Mouse (Mus musculus): ENCODE results near the gene Eid1. TPM values are rescaled to one million over a fixed set of nuclear protein-coding genes. Genes with fewer than 3 reads are reported as not detected.

Gene Eid1
- polyA plus RNA-seq, 1 experiment, result not detected

DNA sequence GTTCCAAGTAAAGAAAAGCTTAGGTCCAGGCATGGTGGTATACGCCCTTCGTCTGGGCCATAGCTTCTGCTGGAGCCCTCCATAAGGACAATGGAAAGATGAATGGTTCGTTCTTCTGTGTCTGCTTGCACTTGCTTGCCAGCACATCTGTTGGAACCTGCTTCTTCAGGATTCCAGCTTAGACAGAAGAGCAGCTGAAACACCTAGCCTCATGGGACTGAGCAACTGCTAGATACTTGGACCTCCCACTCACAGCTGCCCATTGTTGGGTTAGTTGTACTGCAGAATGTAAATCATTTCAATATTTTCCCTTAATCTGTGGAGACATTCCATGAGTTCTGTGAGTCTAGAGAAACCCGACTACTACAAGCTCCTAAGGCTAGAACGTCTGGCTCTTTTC lies 22.9 kb upstream of the Eid1 start:
- TF ChIP-seq POLR2A (IDR thresholded peaks at IDR 0.05; ENCODE audit: insufficient read depth, low read depth, low read length) (no peak), CTCF (IDR thresholded peaks at IDR 0.05; ENCODE audit: insufficient read depth, low read depth, low read length) (no peak)
- H3K4me3 ChIP-seq (ENCODE audit: insufficient read depth, low read depth, low read length), result no peak overlapping the region
- no peak overlapping the region for H3K27ac ChIP-seq (ENCODE audit: insufficient read depth, low read depth, low read length)
- 93% methylated on average over 5 of the region's 5 CpGs for WGBS
- no peaks in the 10 kb centered on the region for H3K4me1 ChIP-seq (ENCODE audit: control insufficient read depth, insufficient read depth, low read length)

DNA sequence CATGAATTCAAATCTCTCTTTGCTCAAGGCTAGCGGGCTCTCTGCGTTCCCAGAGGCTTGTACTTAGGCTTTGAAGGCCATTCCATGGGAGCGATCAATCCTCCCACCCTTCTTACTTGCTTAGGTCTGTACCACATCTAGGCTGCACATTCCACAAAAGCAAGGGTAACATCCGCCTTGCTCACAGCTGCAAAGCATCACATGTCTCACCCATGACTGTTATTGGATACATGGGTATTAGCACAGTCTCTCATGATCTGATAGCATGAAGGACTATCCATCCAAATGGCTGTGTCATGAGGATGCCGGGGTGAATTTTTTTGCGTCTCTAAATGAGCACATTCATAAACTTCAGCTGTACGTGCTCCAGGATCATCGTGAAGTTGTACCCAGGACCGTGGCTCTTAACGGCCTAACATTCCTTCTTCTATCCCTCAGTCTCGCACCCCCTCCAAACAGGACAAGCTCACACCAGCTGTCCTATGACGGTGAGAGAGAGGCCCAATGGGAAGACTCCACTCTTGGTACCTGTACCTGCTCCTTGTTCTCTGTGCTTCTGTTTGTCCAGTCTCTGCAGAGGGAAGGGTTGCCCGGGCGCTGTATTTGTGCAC lies 22.0 kb upstream of the Eid1 start:
- TF ChIP-seq CTCF (IDR thresholded peaks at IDR 0.05; ENCODE audit: insufficient read depth, low read depth, low read length), result no peak
- no peak for TF ChIP-seq POLR2A (IDR thresholded peaks at IDR 0.05; ENCODE audit: insufficient read depth, low read depth, low read length)
- WGBS, result 97% methylated on average over 14 of the region's 14 CpGs
- H3K27ac ChIP-seq (ENCODE audit: insufficient read depth, low read depth, low read length), result no peak overlapping the region
- H3K4me3 ChIP-seq (ENCODE audit: insufficient read depth, low read depth, low read length), result no peak overlapping the region
- H3K4me1 ChIP-seq (ENCODE audit: control insufficient read depth, insufficient read depth, low read length), result no peaks in the 10 kb centered on the region

DNA sequence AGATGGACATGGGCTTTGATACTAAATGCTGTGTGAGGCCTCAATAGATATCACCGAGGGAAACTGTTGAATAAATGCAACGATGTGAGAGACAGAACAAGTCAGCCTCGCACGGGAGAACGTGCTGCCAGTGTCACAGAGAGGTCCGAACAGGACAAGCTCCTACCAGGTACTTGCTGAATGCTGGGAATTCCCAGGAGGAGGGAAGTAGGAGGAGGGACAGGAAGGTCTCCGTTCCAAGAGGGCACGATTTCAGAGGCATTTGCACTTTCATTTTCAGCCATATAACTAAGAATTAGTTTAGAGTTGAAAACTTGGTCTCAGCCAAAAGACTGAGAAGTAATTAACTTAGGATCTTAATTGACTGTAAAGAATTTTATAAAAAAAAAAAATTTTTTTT lies 21.3 kb upstream of the Eid1 start:
- Histone ChIP-seq H3K4me1 (ENCODE audit: control insufficient read depth, insufficient read depth, low read length) (no peaks in the 10 kb centered on the region), H3K4me3 (ENCODE audit: insufficient read depth, low read depth, low read length) (no peak overlapping the region), H3K27ac (ENCODE audit: insufficient read depth, low read depth, low read length) (no peak overlapping the region)
- WGBS, result 72% methylated on average over 8 of the region's 8 CpGs
- no peak for TF ChIP-seq POLR2A (IDR thresholded peaks at IDR 0.05; ENCODE audit: insufficient read depth, low read depth, low read length)
- TF ChIP-seq CTCF (IDR thresholded peaks at IDR 0.05; ENCODE audit: insufficient read depth, low read depth, low read length), result no peak

DNA sequence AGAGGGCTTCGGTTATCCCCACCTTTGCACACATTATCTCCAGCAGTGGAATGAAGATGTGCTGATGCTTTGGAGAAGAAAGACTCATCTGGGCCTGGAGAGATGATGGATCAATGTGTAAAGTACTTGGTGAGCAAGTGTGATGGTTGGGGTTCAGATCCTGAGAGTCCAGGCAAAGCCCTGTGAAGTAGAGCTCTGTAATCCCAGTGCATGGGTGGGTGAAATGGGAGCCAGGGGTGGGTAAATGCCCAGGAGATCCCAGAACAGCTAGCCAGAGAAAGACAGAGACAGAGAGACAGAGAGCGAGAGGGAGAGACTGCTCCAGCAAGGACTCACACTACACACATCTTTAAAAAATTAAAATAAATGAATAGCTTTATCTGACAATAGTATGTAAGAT lies 19.6 kb upstream of the Eid1 start:
- 93% methylated on average over 2 of the region's 2 CpGs for WGBS
- H3K27ac ChIP-seq (ENCODE audit: insufficient read depth, low read depth, low read length), result no peak overlapping the region

GRCm38 (mm10) chr2:125655391-125655790 lies 17.5 kb upstream of the Eid1 start:
- no peak for TF ChIP-seq POLR2A (IDR thresholded peaks at IDR 0.05; ENCODE audit: insufficient read depth, low read depth, low read length)
- no peak for TF ChIP-seq CTCF (IDR thresholded peaks at IDR 0.05; ENCODE audit: insufficient read depth, low read depth, low read length)
- Histone ChIP-seq H3K4me3 (ENCODE audit: insufficient read depth, low read depth, low read length) (no peak overlapping the region), H3K4me1 (ENCODE audit: control insufficient read depth, insufficient read depth, low read length) (no peaks in the 10 kb centered on the region), H3K27ac (ENCODE audit: insufficient read depth, low read depth, low read length) (no peak overlapping the region)
- WGBS, result 93% methylated on average over 9 of the region's 9 CpGs

More for the DNA sequence above, 19.6 kb upstream of the Eid1 start:
- no peaks in the 10 kb centered on the region for H3K4me1 ChIP-seq (ENCODE audit: control insufficient read depth, insufficient read depth, low read length)
- TF ChIP-seq CTCF (IDR thresholded peaks at IDR 0.05; ENCODE audit: insufficient read depth, low read depth, low read length) (no peak), POLR2A (IDR thresholded peaks at IDR 0.05; ENCODE audit: insufficient read depth, low read depth, low read length) (no peak)
- no peak overlapping the region for H3K4me3 ChIP-seq (ENCODE audit: insufficient read depth, low read depth, low read length)

- H3K27ac ChIP-seq (ENCODE audit: insufficient read depth, low read depth, low read length), result no peak overlapping the region
- no peak for TF ChIP-seq POLR2A (IDR thresholded peaks at IDR 0.05; ENCODE audit: insufficient read depth, low read depth, low read length)
- no peak for TF ChIP-seq CTCF (IDR thresholded peaks at IDR 0.05; ENCODE audit: insufficient read depth, low read depth, low read length)
- 10% methylated on average over 10 of the region's 10 CpGs for WGBS
- no peak overlapping the region for H3K4me3 ChIP-seq (ENCODE audit: insufficient read depth, low read depth, low read length)
- H3K4me1 ChIP-seq (ENCODE audit: control insufficient read depth, insufficient read depth, low read length), result no peaks in the 10 kb centered on the region
Observed at GRCm38 (mm10) chr2:125659823-125660536, 12.9 kb upstream of the Eid1 start.

DNA sequence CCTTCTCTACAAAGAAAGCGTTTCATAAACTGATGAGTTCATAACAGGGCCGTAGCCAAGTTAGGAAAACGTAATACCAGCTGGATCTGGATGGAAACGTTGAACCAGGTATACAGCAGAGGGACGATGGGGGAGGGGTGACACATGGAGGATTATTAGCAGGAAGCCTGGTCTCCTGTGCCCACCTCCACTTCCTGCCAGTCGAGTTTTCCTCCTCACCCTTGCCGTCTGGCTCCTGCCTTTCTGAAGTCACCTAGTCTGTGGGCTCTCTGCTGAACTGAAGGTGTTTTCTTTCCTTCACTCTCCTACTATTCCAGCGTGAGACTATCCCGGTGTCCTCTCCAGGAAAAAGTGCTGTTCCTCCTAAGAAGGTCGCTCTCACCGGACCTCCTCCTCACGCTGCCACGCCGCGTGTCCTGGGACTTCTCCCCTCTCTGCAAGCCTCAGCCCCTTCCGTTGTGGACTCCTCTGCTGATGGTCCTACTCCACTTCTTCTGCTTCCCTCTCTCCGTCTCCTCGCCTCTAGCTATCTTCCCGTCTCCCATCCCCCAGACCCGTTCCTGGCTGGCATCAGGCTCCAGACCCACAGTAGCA lies 12.3 kb upstream of the Eid1 start:
- Histone ChIP-seq H3K4me3 (ENCODE audit: insufficient read depth, low read depth, low read length) (no peak overlapping the region), H3K4me1 (ENCODE audit: control insufficient read depth, insufficient read depth, low read length) (no peaks in the 10 kb centered on the region), H3K27ac (ENCODE audit: insufficient read depth, low read depth, low read length) (no peak overlapping the region)
- WGBS, result 55% methylated on average over 20 of the region's 20 CpGs
- TF ChIP-seq CTCF (IDR thresholded peaks at IDR 0.05; ENCODE audit: insufficient read depth, low read depth, low read length) (no peak), POLR2A (IDR thresholded peaks at IDR 0.05; ENCODE audit: insufficient read depth, low read depth, low read length) (no peak)

- H3K27ac ChIP-seq (ENCODE audit: insufficient read depth, low read depth, low read length), result no peak overlapping the region
- TF ChIP-seq CTCF (IDR thresholded peaks at IDR 0.05; ENCODE audit: insufficient read depth, low read depth, low read length), result no peak
- 76% methylated on average over 4 of the region's 4 CpGs for WGBS
- H3K4me1 ChIP-seq (ENCODE audit: control insufficient read depth, insufficient read depth, low read length), result no peaks in the 10 kb centered on the region
- H3K4me3 ChIP-seq (ENCODE audit: insufficient read depth, low read depth, low read length), result no peak overlapping the region
Observed at GRCm38 (mm10) chr2:125661156-125661555, 11.7 kb upstream of the Eid1 start.

DNA sequence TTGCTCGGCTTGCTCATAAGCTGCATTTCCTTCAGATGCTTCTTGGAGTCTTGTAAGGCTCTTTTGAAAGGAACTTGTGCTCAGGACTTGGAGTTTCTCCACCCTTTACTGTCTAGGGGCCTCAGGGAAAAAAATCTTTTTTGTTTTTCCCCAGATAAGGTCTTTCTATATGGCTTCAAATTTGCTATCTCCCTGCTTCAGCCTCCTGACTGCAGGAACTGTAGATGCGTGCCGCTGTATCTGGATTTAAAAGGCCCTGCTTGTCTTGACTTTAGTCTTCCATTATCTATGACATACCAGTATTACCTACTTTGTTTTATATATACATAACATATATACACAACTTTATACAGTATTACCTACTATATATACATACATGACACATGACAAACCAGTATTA lies 10.4 kb upstream of the Eid1 start:
- TF ChIP-seq CTCF (IDR thresholded peaks at IDR 0.05; ENCODE audit: insufficient read depth, low read depth, low read length), result no peak
- no peak for TF ChIP-seq POLR2A (IDR thresholded peaks at IDR 0.05; ENCODE audit: insufficient read depth, low read depth, low read length)
- Histone ChIP-seq H3K4me3 (ENCODE audit: insufficient read depth, low read depth, low read length) (no peak overlapping the region), H3K4me1 (ENCODE audit: control insufficient read depth, insufficient read depth, low read length) (no peaks in the 10 kb centered on the region), H3K27ac (ENCODE audit: insufficient read depth, low read depth, low read length) (no peak overlapping the region)
- WGBS, result 98% methylated on average over 3 of the region's 3 CpGs

Data from olfactory bulb, adult 2 months (tissue).